Mouse (Mus musculus) forelimb bud, embryonic 11.5 days (tissue): Measurements from ENCODE around the gene Cacng5.
A peak's percentile ranks its signal among the peaks of the same experiment; 100 is the strongest.

ENCODE experiments used
- DNase-seq: peaks from one replicate; pipeline ENCODE4 v3.0.0-alpha.2; 2012; ENCODE audit warnings: low read depth, low spot score

Cacng5 gene

DNA sequence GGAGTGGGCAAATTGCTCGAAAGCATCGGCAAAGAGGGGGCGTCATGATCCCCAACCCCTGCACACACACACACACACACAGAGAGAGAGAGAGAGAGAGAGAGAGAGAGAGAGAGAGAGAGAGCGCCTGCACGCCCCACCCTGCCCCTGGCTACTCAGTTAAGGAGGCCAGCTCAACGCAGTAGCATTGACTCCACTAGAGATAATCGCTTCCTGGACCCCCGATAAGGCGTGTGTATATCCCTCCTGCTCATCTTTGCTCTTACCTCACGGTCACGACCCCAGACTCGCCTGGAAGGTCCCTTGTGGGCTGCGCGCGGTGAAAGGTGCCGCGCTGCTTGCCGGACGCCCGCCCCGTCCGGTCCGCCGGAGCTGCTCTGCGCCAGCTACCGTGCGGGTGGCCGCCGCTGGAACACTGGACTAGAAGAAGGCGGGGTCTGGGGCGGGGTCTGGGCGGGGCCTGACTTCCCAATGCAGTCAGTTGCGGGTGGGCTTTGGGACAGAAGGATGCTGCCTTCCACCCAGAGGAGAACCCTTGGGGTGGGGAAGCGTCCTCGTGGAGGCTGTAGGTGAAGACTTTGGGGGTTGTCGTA is at the start of gene Cacng5:
Gene Cacng5, minus strand, starts transcription at position 422 of the 593 bp plus-strand sequence.
- DNase-seq: peak; percentile 27

DNA sequence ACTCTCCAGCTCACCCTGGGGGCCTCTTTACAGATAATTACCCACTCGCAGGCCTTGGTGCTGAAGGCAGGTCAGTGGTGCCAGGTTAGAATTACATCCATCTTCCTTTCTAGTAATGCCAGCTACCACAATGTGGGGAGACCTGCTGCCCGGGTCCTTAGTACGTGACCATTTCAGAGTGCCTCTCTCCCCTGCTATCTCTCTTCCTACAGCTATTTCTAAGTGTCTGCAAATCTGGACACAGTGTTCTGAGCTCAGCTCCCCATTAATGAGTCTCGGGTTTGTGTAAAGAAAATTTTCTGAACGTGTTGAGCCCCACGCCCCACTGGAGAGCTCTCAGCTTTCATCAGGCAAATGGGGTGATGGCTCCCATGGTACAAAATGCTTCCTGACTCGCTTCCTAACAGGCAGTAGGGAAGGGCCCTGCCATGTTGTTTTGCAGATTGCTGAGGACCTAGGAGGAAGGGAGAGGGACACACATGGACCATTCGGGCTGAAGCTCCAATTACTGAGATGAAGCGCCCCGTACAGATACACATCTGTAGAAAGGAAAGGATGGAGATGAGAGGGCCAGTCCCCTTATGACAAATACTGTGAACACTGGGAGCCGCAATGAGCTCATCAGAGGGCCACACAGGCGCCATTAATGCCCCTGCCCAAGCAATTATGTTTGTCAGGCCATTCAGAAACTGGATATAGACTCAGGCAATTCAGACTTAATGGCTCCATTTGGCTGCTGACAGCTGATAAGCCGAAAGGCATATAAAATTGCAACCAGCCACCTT is 42.9 kb upstream of the Cacng5 start:
- no peak for DNase-seq

DNA sequence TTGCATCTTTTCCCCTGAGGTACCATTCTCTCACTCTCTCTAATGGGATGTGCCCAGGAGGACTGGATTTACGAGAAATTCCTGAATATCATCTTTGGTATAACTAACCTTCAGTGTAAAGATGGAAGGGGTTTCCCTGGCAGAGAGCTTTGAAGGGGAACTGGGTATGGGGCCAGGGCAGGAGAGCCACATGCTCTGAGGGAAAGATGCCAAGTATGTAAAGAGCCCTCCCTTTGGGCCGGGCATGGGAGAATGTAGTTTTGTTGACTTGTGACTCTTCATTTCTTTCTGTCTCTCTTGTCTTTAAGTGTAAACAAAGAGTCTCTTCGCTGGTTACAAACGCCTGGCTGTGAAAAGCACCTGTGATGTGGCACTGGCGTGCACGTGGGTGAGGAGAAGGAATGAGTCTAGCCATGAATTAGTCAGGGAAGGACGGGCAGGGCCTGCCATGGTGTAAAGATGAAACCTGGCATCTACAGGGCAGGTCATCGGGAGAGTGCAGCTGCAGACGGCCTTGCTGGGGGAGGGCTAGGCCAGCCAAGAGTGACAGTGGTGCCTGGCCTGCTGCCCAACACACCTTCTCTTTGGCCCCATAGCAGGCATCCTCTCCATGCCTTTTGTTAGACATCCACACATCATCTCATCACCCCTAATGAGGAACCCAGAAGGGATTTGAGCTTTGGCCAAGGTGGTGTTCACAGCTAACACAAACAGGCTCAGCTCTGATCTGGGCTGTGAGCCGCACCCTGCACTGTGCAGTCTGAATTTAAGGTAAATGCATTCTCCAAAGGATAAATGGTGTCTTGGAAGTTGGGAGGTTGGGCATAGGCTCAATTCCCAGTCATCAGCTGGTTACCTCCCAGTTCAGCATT is 40.6 kb upstream of the Cacng5 start:
- DNase-seq: no peak

DNA sequence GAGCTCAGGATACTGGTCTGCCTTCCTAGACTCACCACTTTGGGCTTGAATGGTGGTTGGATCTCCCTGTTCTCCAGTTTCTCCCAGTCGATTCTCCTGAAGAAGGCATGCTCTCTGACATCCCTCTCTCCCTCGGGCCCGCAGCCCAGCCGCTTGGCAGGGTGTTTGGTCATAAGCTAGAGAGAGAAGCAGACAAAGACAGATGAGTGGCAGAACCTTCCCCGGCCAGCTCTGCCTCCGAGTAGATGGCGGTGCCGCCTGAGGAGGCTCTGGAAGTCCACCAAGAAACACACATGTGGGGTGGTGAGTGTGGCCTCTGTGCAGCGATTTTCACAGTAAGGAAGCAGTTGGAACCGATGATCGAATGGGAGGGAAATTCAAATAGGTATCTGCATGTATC is 36.6 kb upstream of the Cacng5 start:
- DNase-seq: no peak

DNA sequence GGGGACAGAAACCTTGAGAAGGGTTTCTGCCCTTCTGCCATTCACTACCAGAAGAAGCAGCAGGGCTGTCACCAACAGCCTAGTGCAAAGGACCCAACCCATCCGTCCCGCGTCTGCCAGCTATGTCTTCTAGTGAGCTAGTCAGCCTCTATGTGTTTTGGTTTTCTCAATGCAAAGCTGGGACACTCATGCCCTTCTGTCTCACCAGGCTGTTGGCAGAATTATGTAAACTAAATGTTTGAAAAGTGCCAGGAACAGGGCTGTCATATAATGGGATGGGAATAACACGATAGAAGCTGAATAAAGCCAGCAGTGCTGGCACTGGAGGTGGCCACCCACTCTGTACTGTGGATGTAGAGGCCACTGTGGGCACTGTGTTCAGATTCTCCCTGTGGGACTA is 35.8 kb upstream of the Cacng5 start:
- DNase-seq: no peak

DNA sequence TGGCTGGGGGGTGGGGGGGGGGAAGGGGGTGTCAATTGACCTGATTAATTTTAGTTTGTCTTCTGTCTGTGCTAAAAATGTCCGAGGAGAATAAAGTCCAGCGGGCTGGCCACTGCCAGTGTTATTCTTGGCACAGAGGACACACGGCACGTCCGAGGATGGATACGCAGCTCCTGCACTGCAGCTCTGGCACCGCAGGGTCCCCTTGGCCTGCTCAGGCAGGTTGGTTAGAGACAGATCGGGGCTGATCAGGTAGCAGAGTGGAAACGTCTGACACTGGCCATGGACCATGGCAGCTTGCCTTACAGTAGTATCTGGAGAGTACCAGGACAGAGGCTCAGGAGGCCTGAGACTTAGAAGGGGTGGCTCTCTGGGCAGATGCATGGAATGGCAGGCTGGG is 35.4 kb upstream of the Cacng5 start:
- DNase-seq: no peak

DNA sequence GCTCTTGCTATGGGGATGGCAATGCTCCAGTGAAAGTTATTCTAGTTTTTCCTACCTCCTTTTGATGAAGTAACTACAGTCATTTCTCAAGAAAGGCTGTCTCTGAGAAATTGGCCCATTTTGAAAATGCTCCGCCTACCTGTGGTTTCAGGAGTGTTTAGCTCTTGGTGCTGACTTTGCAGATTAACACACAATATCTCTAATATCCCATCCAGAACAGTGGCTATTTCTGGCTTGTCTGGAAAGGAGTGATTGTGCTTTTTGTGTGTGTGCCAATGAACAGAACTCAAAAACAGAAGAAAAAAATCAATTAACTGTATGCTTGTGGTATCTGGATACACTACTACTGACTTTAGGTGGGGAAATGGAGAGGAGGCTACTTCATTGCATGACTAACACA is 33.1 kb upstream of the Cacng5 start:
- no peak for DNase-seq

DNA sequence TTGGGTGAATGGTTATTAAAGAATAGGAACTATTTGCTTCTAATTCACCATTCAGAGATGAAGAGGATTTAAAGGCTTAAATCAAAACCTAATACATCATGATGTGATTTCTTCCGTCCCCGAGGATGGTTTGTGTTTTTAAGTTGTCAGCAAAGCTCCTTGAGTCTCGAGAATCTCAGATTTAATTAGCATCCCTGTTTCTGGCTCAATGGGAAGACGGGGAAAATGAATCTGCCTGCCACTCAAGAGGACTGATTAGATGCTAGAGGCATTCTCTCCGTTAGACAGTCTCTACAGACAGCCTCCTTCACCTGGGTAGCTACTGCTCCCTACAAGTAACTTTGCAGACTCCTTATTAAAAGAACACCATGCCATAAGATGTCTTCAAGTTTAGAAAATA is 32.0 kb upstream of the Cacng5 start:
- DNase-seq: no peak

DNA sequence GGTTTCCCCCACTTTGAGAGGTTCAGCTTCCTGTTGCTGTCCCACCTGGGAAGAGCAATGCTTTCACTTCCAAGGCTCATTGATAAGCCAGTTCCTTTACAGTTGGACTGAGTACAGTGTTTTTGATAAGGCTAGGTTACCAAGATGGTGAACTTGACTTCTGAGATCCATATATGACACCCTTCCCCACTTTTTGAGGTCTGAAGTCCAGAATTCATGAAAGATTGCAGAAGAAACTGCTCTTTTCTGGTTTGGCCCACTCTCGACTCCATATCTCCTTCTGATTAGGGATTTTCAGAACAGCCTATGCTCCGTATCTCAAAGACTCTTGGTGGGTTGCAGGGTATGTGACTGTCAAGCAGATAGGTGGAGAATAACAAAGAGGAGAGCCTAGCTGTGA is 22.1 kb upstream of the Cacng5 start:
- DNase-seq: no peak

DNA sequence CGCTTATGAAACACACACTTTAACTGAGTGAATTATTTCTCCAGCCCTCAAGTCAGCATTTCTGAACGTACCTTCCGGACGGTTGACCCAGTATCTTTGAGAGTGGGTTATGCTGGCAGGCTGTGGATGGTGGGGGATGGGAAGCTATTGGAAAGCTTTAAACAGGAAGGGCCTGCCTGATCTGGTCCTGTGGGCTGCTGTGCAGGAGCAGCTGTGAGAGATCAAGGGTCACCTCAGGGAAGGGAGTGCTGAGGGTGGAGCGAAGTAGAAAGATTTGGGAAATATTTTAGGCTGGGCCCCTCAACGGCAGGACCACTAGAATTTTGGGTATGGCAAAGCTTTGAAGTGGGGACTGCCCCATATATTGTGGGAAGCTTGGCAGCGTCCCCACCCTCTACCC is 16.9 kb upstream of the Cacng5 start:
- no peak for DNase-seq

DNA sequence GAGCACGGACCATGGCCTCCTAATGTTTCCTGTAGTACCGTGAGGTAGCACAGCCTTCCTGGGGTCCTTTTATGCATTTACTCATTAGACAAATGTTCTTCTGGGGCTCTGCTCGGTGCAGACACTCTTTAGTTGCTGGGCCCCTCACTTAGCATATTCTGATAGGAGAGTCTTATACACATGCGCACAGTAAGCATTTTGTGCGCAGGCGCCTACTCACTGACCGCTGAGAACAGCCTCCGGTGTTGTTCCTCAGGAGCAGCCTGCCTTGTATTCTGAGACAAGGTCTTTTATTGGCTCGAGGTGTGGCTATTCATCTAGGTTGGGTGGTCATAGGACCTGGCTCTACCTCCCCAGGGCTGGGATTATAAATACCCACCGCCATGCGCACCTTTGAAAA is 16.4 kb upstream of the Cacng5 start:
- DNase-seq: no peak

DNA sequence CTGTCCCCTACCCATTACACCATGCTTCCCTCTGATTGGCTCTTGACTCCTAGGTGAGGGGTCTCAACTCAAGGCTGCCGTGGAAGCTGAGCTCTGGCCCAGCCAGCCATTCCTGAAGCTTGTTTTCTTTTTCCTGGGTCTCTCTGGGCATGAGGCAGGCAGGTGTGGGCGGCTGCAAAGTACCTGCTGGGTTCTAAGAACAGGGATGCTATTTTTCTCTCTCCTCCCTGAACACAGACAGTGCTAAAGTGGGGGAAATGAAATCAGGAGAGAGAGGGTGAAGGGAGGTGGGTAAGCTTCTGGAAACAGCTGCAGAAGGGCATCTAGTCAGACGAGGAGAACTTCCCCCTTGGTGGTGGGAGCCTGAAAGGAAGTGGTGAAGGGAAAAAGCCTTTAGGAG is 14.9 kb upstream of the Cacng5 start:
- DNase-seq: no peak

DNA sequence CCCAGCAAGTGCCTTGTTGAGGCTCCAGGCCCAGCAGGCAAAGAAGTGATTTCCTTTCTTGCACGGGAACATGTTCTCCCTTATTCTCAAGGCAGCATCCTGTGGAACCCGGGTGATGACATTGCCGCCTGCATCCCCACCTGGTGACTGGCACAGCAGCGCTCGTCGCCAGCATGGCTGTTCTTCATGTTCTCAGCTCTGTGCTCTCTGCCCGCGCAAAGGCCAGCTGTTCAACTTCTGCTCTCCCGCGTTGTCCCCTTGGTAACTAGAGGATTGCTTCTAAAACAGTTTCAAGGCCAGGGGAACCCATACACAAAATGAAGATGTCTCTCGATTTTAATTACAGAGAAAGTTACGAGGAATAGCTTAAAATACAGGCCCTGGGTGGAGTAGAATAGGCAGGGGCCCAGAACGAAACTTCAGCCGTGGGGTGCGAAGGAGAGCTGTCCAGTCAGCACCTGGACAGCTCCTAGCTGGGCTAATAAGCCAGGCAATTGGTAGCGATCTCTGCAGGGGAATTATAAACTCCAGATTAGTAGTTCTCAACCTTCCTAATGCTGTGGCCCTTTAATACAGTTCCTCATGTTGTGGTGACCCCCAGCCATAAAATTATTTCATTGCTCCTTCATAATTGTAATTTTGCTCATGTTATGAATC is 5.1 kb upstream of the Cacng5 start:
- DNase-seq: peak; percentile 71

DNA sequence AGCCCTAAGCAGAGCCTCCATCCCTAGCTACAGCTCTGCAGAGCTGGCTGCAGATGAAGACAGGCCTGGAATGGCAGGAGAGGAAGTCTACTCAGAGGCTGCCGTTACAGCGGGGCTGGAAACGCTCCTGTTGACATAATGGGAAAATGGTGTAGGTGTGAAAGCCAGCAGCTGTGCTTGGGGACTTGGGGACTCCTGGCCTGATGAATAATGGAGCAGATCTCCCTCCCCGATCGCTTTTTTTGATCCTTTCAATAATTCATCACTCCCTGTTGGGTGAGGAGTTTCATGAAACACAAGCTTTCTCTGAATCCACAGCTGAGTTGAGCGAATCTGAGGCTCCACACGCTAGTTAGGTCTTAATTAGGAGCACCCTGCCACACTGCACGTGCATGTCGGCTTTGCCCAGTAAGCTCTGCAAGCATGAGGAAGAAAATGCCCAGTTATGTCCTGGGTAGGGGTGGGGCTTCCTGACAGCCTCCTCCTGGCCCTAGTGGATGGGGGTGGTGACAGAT is 2.9 kb upstream of the Cacng5 start:
- no peak for DNase-seq

DNA sequence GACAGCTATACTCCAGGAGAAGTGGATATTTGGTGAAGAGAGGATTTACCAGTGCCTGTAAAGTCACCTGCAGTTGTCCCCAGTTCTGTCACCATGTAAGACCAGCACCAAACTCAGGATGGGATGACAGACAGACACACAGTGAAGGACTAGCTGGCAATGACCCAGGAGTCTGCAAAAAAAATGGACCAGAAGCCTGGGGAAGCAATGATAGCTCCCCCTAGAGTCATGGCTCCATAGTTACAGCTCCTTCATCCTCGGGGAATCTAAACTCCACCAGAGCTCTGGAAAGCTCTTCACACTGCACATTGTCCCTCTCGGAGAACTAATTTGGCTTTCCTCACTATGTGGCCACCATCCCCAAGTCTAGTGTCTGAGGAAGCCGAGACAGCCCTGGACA is 1.5 kb downstream of the Cacng5 start:
- no peak for DNase-seq

DNA sequence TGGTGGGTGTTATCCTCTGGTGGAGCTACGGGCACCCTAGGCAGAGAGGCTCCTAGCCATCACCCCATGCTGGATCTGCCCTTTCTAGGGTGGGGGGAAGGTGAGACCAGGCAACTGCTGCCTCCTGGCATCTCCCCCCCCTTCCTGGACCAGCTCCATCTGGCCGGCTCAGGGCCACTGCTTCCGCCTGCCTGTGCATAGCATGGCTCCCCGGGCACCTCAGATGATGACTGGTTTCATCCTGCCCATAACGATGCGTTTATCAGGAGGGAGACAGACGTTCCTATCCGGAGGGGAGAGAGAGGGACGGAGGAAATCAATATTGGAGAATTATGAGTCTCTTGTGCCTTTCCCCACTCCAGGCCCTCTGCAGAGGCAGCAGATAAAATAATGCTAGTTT is 9.5 kb downstream of the Cacng5 start:
- DNase-seq: no peak

DNA sequence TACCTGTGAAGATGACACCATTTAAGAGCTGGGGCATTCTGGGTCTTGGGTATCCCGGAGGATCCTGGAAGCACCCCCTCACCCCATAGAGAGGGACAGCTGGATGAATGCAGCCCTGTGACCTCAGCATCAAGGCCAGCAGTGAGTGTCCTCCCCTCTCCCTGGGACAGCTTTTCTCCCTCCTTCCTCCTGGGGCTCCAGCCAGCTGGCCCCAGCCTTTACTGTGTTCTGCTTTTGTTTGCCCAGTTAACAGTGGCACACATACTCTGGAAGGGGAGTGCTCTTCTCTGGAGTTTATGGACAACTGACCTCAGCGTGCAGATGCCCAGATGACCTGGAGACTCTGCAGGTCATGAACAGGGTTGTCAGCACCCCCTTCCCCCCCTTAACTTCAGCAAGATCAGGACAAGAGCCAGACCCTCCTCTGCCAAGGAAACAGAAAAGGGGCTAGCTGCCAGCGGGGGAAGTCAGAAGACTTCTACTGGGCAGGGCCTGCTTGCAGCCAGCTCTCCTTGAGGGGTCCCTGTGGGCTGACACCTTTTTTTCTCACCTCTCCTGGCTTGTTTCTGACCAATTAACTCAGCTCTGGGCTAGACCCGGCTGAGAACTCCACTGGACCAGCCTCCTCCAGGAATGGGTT is 10.8 kb downstream of the Cacng5 start:
- DNase-seq: no peak

DNA sequence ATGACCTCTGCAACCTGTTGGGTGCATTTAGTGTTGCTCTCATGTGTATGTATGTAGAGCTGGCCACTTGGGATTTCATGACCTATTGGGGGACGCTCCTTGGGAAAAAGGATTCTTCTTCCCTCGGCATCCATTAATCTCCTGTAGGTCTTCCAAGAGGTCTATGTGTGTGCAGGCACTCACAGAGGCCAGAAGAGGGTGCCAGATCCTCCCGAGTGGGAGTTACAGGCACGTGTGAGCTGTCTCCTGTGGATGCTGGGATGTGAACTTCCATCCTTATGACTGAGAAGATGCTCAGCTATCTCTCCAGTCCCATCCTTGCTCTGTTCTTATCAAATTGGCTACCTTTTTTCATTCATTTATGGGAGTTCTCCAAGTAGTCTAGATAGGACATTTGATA is 14.4 kb downstream of the Cacng5 start:
- DNase-seq: no peak

DNA sequence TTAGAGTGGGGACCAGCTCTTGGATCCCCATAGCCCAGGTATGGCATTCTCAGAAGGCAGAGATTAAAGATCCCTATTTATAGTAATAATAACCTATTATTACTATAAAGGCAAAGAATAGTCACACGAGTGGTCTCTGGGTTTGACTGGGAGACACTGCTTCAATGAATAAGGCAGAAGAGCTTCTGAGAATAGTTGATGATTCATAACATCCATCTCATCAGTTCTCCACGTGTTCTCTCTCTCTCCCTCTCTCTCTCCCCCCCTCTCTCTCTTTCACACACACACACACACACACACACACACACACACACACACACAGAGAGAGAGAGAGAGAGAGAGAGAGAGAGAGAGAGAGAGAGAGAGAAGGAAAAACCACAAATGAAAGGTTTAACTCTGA is 16.2 kb downstream of the Cacng5 start:
- no peak for DNase-seq

DNA sequence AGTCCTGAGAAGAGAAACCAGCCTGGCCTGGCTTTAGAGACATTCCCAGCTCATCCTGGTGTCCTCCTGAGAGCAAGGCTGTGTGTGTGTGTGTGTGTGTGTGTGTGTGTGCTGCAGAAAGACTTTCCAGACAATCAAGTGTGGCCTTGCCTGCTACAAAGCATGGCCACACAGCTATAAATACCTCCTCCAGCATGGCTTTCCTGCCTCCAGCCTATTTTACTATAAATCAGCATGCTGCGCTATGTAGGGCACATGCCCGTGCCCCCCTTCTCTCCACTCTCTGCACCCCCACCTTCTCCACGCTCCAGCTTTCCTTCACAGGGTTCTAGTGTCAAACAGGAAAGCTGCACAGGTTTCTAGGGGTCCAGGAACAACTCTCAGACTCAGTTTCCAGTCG is 19.2 kb downstream of the Cacng5 start:
- no peak for DNase-seq

DNA sequence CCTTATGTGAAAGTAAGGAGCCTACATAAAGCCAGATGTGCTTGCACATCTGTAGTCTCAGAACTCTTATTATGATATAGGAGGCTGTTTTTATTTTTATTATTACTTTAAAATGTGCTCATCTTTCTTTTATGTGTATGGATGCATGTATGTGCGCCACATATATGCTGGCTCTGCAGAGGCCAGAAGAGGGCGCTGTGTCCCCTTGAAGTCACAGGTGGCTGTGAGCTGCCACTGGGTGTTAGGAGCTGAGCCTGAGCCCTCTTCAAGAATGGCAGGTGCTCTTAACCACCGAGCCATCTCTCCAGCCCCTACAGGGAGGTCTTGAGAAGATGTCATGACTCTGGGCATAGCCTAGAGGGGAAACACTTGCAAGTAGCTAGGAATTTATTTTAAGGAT is 23.5 kb downstream of the Cacng5 start:
- DNase-seq: no peak
